Mouse (Mus musculus) Patski (cell line): ENCODE data around the gene Gm28042. TPM values are rescaled to one million over a fixed set of nuclear protein-coding genes. Genes with fewer than 3 reads are reported as not detected.

Experiments used
- ATAC-seq: fragments of 100-300 bp; one replicate; pipeline ENCODE4 v1.8.0; 2021
- CTCF ChIA-PET: fragments of 350-600 bp; sonication (Branson Sonifier 250); formaldehyde crosslinking; loops from one replicate; lab custom pipeline; 2022; ENCODE audit warnings: inconsistent platforms; lab: Charles Lee
- POLR2A ChIA-PET: fragments of 350-600 bp; sonication (Branson Sonifier 250); formaldehyde crosslinking; loops from one replicate; lab custom pipeline; 2022; ENCODE audit warnings: antibody characterized with exemption, inconsistent platforms; lab: Charles Lee
- DNase-seq: peaks from one replicate; pipeline ENCODE4 v3.0.0-alpha.2; 2011; ENCODE audit warnings: low read depth, low spot score
- H3K27me3 ChIP-seq: fragments of 371-371 bp; one replicate; pipeline ENCODE4 v1.5.1; 2021
- CTCF ChIP-seq: fragments of 100-300 bp; IDR thresholded peaks from one replicate; pipeline ENCODE4 v1.5.1; 2021
- in situ Hi-C: fragments of 300-500 bp; cut with MboI; formaldehyde crosslinking; loops from 3 replicates; pipeline ENCODE4 v1.11.1; 2018; ENCODE audit warnings: low pct_unique_long_range_greater_than_20kb, mixed read lengths
- polyA plus RNA-seq: library from polyadenylated mRNA; unstranded; gene quantifications from one replicate; pipeline ENCODE4 v1.2.3, GENCODE M21; 2021

Gm28042 gene
- polyA plus RNA-seq, 1 experiment from 2014 or later, result 9.5 TPM

GRCm38 (mm10) chr2:120058818-120059217 is 31.5 kb downstream of the Gm28042 start:
- DNase-seq, result no peak
- in situ Hi-C loops, result no loop called here
- H3K27me3 ChIP-seq, result no peaks in the 10 kb centered on the region
- TF ChIP-seq CTCF, result no peak
- ChIA-PET CTCF (interaction anchor here (0.6 to 2.0 kb wide), 4 partner anchors 9 to 149 kb away, joined by 3 to 7 read pairs (median 4); no protein-coding TSS in a partner anchor), POLR2A (interaction anchor here (1.6 kb wide), 1 partner anchor 28 kb away, joined by 4 read pairs; no protein-coding TSS in a partner anchor)
- ATAC-seq, result no peak

- no peak for TF ChIP-seq CTCF
- in situ Hi-C loops, result no loop called here
- POLR2A ChIA-PET, result interaction anchor here (1.6 kb wide), 1 partner anchor 29 kb away, joined by 4 read pairs; no protein-coding TSS in a partner anchor
- DNase-seq (no peak), ATAC-seq (no peak)
- CTCF ChIA-PET, result interaction anchor here (0.6 to 2.0 kb wide), 5 partner anchors 9 to 150 kb away, joined by 3 to 7 read pairs (median 3); no protein-coding TSS in a partner anchor
- H3K27me3 ChIP-seq, result no peaks in the 10 kb centered on the region
Measured at GRCm38 (mm10) chr2:120059466-120059865, 32.2 kb downstream of the Gm28042 start.

GRCm38 (mm10) chr2:120060190-120060589 is 32.9 kb downstream of the Gm28042 start:
- no peak for DNase-seq
- CTCF ChIA-PET, result interaction anchor here (0.7 to 2.0 kb wide), 3 partner anchors 8 to 108 kb away, joined by 3 to 7 read pairs (median 4); no protein-coding TSS in a partner anchor
- TF ChIP-seq CTCF, result no peak
- no peak for ATAC-seq
- POLR2A ChIA-PET, result no interaction called here
- in situ Hi-C loops, result no loop called here
- no peaks in the 10 kb centered on the region for H3K27me3 ChIP-seq

- ChIA-PET POLR2A (no interaction called here), CTCF (no interaction called here)
- H3K27me3 ChIP-seq, result no peaks in the 10 kb centered on the region
- no peak for TF ChIP-seq CTCF
- in situ Hi-C loops, result no loop called here
- ATAC-seq (no peak), DNase-seq (no peak)
Measured at GRCm38 (mm10) chr2:120060651-120061050, 33.4 kb downstream of the Gm28042 start.

GRCm38 (mm10) chr2:120062248-120062647 is 35.0 kb downstream of the Gm28042 start:
- in situ Hi-C loops, result no loop called here
- ChIA-PET CTCF (no interaction called here), POLR2A (no interaction called here)
- DNase-seq (no peak), ATAC-seq (no peak)
- no peak for TF ChIP-seq CTCF
- H3K27me3 ChIP-seq, result no peaks in the 10 kb centered on the region

GRCm38 (mm10) chr2:120064639-120065038 is 37.3 kb downstream of the Gm28042 start:
- in situ Hi-C loops, result no loop called here
- POLR2A ChIA-PET, result no interaction called here
- no peak for DNase-seq
- no peak for TF ChIP-seq CTCF
- CTCF ChIA-PET, result interaction anchor here (1.1 to 1.6 kb wide), 3 partner anchors 14 to 94 kb away, joined by 3 to 6 read pairs (median 3); no protein-coding TSS in a partner anchor
- ATAC-seq, result no peak
- no peaks in the 10 kb centered on the region for H3K27me3 ChIP-seq

- DNase-seq, result no peak
- in situ Hi-C loops, result no loop called here
- ATAC-seq, result no peak
- ChIA-PET POLR2A (no interaction called here), CTCF (interaction anchor here (1.6 kb wide), 1 partner anchor 15 kb away, joined by 6 read pairs; no protein-coding TSS in a partner anchor)
- TF ChIP-seq CTCF, result no peak
- no peaks in the 10 kb centered on the region for H3K27me3 ChIP-seq
Measured at GRCm38 (mm10) chr2:120065243-120065642, 38.0 kb downstream of the Gm28042 start.

- ChIA-PET POLR2A (no interaction called here), CTCF (interaction anchor here (2.4 kb wide), 1 partner anchor 104 kb away, joined by 5 read pairs; no protein-coding TSS in a partner anchor)
- no peak for TF ChIP-seq CTCF
- H3K27me3 ChIP-seq, result no peaks in the 10 kb centered on the region
- ATAC-seq (no peak), DNase-seq (no peak)
- in situ Hi-C loops, result no loop called here
Measured at GRCm38 (mm10) chr2:120066224-120066623, 38.9 kb downstream of the Gm28042 start.

- in situ Hi-C loops, result no loop called here
- CTCF ChIA-PET, result interaction anchor here (0.8 to 2.4 kb wide), 8 partner anchors 9 to 117 kb away, joined by 3 to 6 read pairs (median 4); partner anchors contain the start of gene Mapkbp1
- no peaks in the 10 kb centered on the region for H3K27me3 ChIP-seq
- no peak for TF ChIP-seq CTCF
- DNase-seq (no peak), ATAC-seq (no peak)
- POLR2A ChIA-PET, result interaction anchor here (0.8 kb wide), 1 partner anchor 29 kb away, joined by 3 read pairs; no protein-coding TSS in a partner anchor
Measured at GRCm38 (mm10) chr2:120068555-120069465, 41.5 kb downstream of the Gm28042 start.

- POLR2A ChIA-PET, result interaction anchor here (0.8 kb wide), 1 partner anchor 29 kb away, joined by 3 read pairs; no protein-coding TSS in a partner anchor
- no peak for TF ChIP-seq CTCF
- in situ Hi-C loops, result no loop called here
- CTCF ChIA-PET, result interaction anchor here (0.8 to 2.1 kb wide), 5 partner anchors 13 to 99 kb away, joined by 3 to 6 read pairs (median 4); partner anchors contain the start of gene Mapkbp1
- no peak for DNase-seq
- no peaks in the 10 kb centered on the region for H3K27me3 ChIP-seq
- no peak for ATAC-seq
Measured at GRCm38 (mm10) chr2:120069466-120069990, 42.2 kb downstream of the Gm28042 start.
